Mouse (Mus musculus) myocyte (in vitro differentiated cells): ENCODE data around the gene Cep162. TPM values are rescaled to one million over a fixed set of nuclear protein-coding genes. Genes with fewer than 3 reads are reported as not detected.

Source experiments
- H3K27me3 ChIP-seq: one replicate; pipeline ENCODE4 v1.6.1; 2011; ENCODE audit not compliant: control insufficient read depth, insufficient read depth, insufficient read length
- H3K36me3 ChIP-seq: one replicate; pipeline ENCODE4 v1.6.1; 2011; ENCODE audit not compliant: control insufficient read depth, insufficient read depth
- H3K4me2 ChIP-seq: one replicate; pipeline ENCODE4 v1.6.1; 2011; ENCODE audit warnings: low read depth, control low read depth
- H3K4me3 ChIP-seq: one replicate; pipeline ENCODE4 v1.5.1; 2011; ENCODE audit warnings: mild to moderate bottlenecking, control low read depth, moderate library complexity
- H3K79me2 ChIP-seq: one replicate; pipeline ENCODE4 v1.6.1; 2011; ENCODE audit not compliant: control insufficient read depth, insufficient read depth
- H3ac ChIP-seq: one replicate; pipeline ENCODE4 v1.6.1; 2011; ENCODE audit not compliant: control insufficient read depth, insufficient read length
- CEBPB ChIP-seq: IDR thresholded peaks from 2 replicates; pipeline ENCODE4 v1.6.1; 2011; ENCODE audit warnings: mild to moderate bottlenecking, moderate library complexity; ENCODE audit not compliant: poor library complexity, insufficient read depth, severe bottlenecking
- E2F4 ChIP-seq: IDR thresholded peaks from one replicate; pipeline ENCODE4 v1.6.1; 2011; ENCODE audit warnings: mild to moderate bottlenecking, control low read depth, moderate library complexity; ENCODE audit not compliant: insufficient read depth
- MAX ChIP-seq: IDR thresholded peaks from one replicate; pipeline ENCODE4 v1.6.1; 2011; ENCODE audit warnings: low read depth, mild to moderate bottlenecking, control low read depth
- MYOD1 ChIP-seq, 3 experiments: IDR thresholded peaks; one replicate each; pipeline ENCODE4 v1.6.1; 2011; ENCODE audit warnings: control low read depth in 2 of 3, low read depth in 2 of 3, mild to moderate bottlenecking in 2 of 3, moderate library complexity in 1 of 3; ENCODE audit not compliant: insufficient read length in 2 of 3, control insufficient read depth in 1 of 3
- MYOG ChIP-seq, 3 experiments: IDR thresholded peaks; one replicate each; pipeline ENCODE4 v1.6.1; 2011; ENCODE audit warnings: control low read depth in 2 of 3, low read depth in 2 of 3, mild to moderate bottlenecking in 2 of 3; ENCODE audit not compliant: insufficient read length in 2 of 3, control insufficient read depth in 1 of 3, insufficient read depth in 1 of 3
- POLR2A ChIP-seq: IDR thresholded peaks from one replicate; pipeline ENCODE4 v1.6.1; 2011; ENCODE audit warnings: low read depth, mild to moderate bottlenecking, control low read depth, moderate library complexity; ENCODE audit not compliant: insufficient read length
- POLR2AphosphoS2 ChIP-seq: IDR thresholded peaks from one replicate; pipeline ENCODE4 v1.6.1; 2011; ENCODE audit warnings: low read depth, control low read depth; ENCODE audit not compliant: insufficient read length
- REST ChIP-seq: IDR thresholded peaks from one replicate; pipeline ENCODE4 v1.6.1; 2011; ENCODE audit warnings: mild to moderate bottlenecking, control low read depth, moderate library complexity; ENCODE audit not compliant: insufficient read depth, insufficient read length
- SRF ChIP-seq: IDR thresholded peaks from one replicate; pipeline ENCODE4 v1.6.1; 2011; ENCODE audit warnings: low read depth; ENCODE audit not compliant: control insufficient read depth, insufficient read length
- TCF12 ChIP-seq: IDR thresholded peaks from one replicate; pipeline ENCODE4 v1.6.1; 2011; ENCODE audit warnings: mild to moderate bottlenecking, control low read depth; ENCODE audit not compliant: poor library complexity, insufficient read depth, severe bottlenecking
- TCF3 ChIP-seq: IDR thresholded peaks from one replicate; pipeline ENCODE4 v1.6.1; 2011; ENCODE audit warnings: low read depth, control low read depth; ENCODE audit not compliant: insufficient read length
- USF1 ChIP-seq: IDR thresholded peaks from one replicate; pipeline ENCODE4 v1.6.1; 2011; ENCODE audit warnings: low read depth, mild to moderate bottlenecking, control low read depth, moderate library complexity
- polyA plus RNA-seq: library from polyadenylated mRNA; unstranded; fragments of >200 nt; fragmentation: generic; extraction: Trizol; gene quantifications from one replicate; pipeline ENCODE4 v1.2.1, GENCODE M21; 2012; ENCODE audit warnings: missing spikeins

Cep162 gene
- polyA plus RNA-seq, 1 experiment, result 2.3 TPM

DNA sequence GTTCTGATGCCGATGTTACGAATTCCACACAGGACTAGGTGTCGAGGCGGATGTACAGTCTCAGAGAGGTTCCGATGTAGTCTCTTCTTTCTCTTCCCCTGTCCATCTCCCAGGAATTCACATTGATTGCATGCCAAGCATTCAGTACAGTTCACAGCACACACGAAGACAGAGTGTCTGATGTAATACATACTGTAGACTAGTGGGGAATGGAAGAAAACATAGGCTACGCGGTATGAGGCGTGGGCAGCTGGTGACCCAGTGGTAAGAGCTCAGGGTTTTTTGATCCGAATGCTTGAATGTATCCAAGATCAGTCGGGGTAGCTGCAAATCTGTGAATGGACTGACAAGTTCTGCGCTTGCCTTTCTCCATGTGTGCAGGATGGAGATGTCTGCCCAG lies 86.2 kb downstream of the Cep162 start:
- Histone ChIP-seq H3ac (no peak overlapping the region), H3K4me2 (no peak overlapping the region), H3K79me2 (no peaks in the 10 kb centered on the region), H3K4me3 (no peak overlapping the region), H3K36me3 (no peaks in the 10 kb centered on the region), H3K27me3 (peaks cover 19% of the 10 kb centered on the region)
- TF ChIP-seq REST, result no peak
- no peak for TF ChIP-seq USF1
- no peak for TF ChIP-seq SRF
- TF ChIP-seq POLR2A, result no peak
- no peak for TF ChIP-seq MYOG (IDR thresholded peaks at IDR 0.05; ENCODE audit: control insufficient read depth in 1 of 3, insufficient read depth in 1 of 3, insufficient read length in 2 of 3, low read depth in 2 of 3)
- no peak for TF ChIP-seq MAX
- TF ChIP-seq TCF3, result no peak
- no peak for TF ChIP-seq POLR2AphosphoS2
- no peak for TF ChIP-seq E2F4
- no peak for TF ChIP-seq TCF12
- no peak for TF ChIP-seq MYOD1 (IDR thresholded peaks at IDR 0.05; ENCODE audit: control insufficient read depth in 1 of 3, insufficient read length in 2 of 3, low read depth in 2 of 3)

DNA sequence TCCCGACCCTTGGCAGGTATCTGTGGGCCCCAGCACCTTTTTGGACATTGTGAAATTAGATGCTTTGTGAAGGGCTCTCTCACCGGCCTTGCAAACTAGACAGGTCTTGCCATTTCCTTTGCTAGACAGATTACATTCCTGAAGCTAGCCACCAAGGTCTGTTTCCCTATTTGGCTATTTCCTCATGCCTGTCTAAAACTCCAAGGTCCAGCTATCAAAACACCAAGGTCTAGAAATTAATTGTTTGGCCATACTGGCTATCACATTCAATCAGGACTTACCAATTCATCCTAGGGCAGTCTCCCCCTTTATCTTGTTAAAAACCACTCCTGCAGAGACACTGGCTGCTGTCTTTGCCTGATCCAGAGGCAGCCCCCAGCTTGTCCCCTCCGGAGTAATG lies 87.3 kb downstream of the Cep162 start:
- peaks cover 22% of the 10 kb centered on the region for H3K27me3 ChIP-seq
- H3K79me2 ChIP-seq, result no peaks in the 10 kb centered on the region
- H3K4me2 ChIP-seq, result no peak overlapping the region
- no peak for TF ChIP-seq MAX
- no peak for TF ChIP-seq MYOG (IDR thresholded peaks at IDR 0.05; ENCODE audit: control insufficient read depth in 1 of 3, insufficient read depth in 1 of 3, insufficient read length in 2 of 3, low read depth in 2 of 3)
- TF ChIP-seq CEBPB, result no peak
- TF ChIP-seq SRF, result no peak
- TF ChIP-seq MYOD1 (IDR thresholded peaks at IDR 0.05; ENCODE audit: control insufficient read depth in 1 of 3, insufficient read length in 2 of 3, low read depth in 2 of 3), result no peak
- TF ChIP-seq POLR2A, result no peak
- TF ChIP-seq REST, result no peak
- TF ChIP-seq E2F4, result no peak
- no peaks in the 10 kb centered on the region for H3K36me3 ChIP-seq
- H3K4me3 ChIP-seq, result no peak overlapping the region
- no peak overlapping the region for H3ac ChIP-seq

DNA sequence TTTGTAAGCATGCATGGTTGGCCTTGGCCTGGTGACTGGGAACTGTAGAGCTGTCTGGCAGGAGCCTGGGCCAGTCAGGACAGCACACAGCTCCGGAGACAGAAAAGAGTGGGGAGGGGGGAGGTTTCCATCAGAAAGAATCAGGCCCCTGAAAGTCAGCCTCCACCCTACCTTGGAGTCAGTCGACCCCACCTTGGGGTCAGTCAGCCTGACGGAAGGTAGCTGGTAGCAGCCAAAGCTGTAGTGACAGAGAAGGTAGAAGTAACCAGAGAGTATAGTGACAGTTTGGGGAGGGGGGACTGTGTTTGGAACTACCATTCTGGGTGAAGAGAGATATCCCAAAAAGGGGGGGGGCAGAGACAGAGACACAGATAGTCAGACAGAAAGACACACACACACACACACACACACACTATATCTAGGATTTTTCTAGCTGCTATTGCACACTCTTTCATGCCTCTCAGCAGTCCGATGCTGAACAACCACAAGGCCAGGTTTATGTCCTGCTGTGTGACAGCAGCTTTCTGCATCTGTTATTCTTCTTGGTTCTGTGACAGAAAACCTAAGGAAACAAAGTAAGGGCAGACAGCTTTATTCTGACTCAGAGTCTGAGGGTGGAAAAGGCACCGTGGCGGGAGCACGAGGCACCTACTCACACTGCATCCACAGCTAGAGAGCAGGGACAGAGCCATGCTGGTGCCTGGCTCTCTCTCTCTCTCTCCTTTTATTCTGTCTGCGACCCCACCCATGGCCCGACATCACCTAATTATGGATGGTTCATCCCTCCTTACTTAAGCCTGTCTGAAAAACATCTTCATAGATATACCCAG lies 88.1 kb downstream of the Cep162 start:
- H3K79me2 ChIP-seq, result no peaks in the 10 kb centered on the region

DNA sequence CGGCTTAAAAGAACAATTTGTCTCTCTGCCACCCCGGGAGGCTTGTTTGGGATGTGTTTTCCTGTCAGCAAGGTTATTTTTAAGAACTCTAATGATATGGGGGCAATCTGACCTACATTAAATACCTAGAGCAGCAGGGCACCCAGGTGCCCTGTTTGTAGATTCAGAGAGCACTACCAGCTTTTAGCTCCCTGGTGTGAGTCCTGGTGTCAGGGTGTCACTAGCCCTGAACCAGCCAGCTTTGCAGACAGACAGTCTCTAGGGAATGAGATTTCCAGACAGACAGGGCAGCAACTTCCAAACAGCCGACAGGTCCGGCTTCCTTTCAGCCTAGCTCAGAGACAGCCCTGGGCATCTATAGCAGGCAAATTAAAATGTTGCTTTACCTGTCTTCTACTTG lies 92.8 kb downstream of the Cep162 start:
- Histone ChIP-seq H3K27me3 (peaks cover 29% of the 10 kb centered on the region), H3ac (no peak overlapping the region), H3K36me3 (no peaks in the 10 kb centered on the region), H3K4me2 (no peak overlapping the region), H3K79me2 (no peaks in the 10 kb centered on the region), H3K4me3 (no peak overlapping the region)
- TF ChIP-seq MYOG (IDR thresholded peaks at IDR 0.05; ENCODE audit: control insufficient read depth in 1 of 3, insufficient read depth in 1 of 3, insufficient read length in 2 of 3, low read depth in 2 of 3) (no peak), CEBPB (no peak), POLR2AphosphoS2 (no peak), TCF12 (no peak), MAX (no peak), E2F4 (no peak), USF1 (no peak), SRF (no peak), MYOD1 (IDR thresholded peaks at IDR 0.05; ENCODE audit: control insufficient read depth in 1 of 3, insufficient read length in 2 of 3, low read depth in 2 of 3) (no peak), TCF3 (no peak), POLR2A (no peak), REST (no peak)

More for the DNA sequence above, 88.1 kb downstream of the Cep162 start:
- Histone ChIP-seq H3K4me3 (no peak overlapping the region), H3ac (no peak overlapping the region), H3K4me2 (no peak overlapping the region), H3K36me3 (no peaks in the 10 kb centered on the region), H3K27me3 (peaks cover 30% of the 10 kb centered on the region)
- TF ChIP-seq POLR2A (no peak), MAX (no peak), USF1 (no peak), SRF (no peak)
